Mouse (Mus musculus): Measurements from ENCODE around the gene Opn1sw. TPM values are rescaled to one million over a fixed set of nuclear protein-coding genes. Genes with fewer than 3 reads are reported as not detected.
"Not testable (repeated sequence)": the region's sequence is repeated elsewhere in the genome, so short reads cannot be mapped to it uniquely, and the experiment has no call there.

Opn1sw gene
- total and polyA plus RNA-seq, 2 experiments from 2014 or later = 0.63 to 2.2 TPM

GRCm38 (mm10) chr6:29397575-29397974 lies 9.3 kb upstream of the Opn1sw start:
- Histone ChIP-seq H3K4me3 (ENCODE audit: low read length) (peak overlapping the region; percentile 61), H3K9me3 (ENCODE audit: low read length) (no peaks in the 10 kb centered on the region), H3K27me3 (ENCODE audit: insufficient read depth, low read length) (no peaks in the 10 kb centered on the region), H3K36me3 (ENCODE audit: insufficient read depth, low read length) (no peaks in the 10 kb centered on the region), H3K4me2 (ENCODE audit: low read depth, low read length) (peak overlapping the region; percentile 89), H3K27ac (peak overlapping the region; percentile 66; the same call in 1 of the 2 replicates), H3K4me1 (ENCODE audit: insufficient read depth, low read length) (no peaks in the 10 kb centered on the region), H3K9ac (replicated peaks; ENCODE audit: low read length) (peak overlapping the region; percentile 61; the same call in 1 of the 2 replicates)
- DNase-seq (ENCODE audit: low spot score) = peak; percentile 68
- TF ChIP-seq CTCF (IDR thresholded peaks at IDR 0.05; ENCODE audit: low read depth) = no peak
- ATAC-seq = peak; percentile 43
- WGBS = 11% methylated on average over 6 of the region's 6 CpGs

- Histone ChIP-seq H3K4me3 (ENCODE audit: low read length) (peak overlapping the region; percentile 61), H3K9ac (replicated peaks; ENCODE audit: low read length) (peak overlapping the region; percentile 61), H3K4me2 (ENCODE audit: low read depth, low read length) (peak overlapping the region; percentile 89), H3K27me3 (ENCODE audit: insufficient read depth, low read length) (no peaks in the 10 kb centered on the region), H3K4me1 (ENCODE audit: insufficient read depth, low read length) (no peaks in the 10 kb centered on the region), H3K9me3 (ENCODE audit: low read length) (no peaks in the 10 kb centered on the region), H3K36me3 (ENCODE audit: insufficient read depth, low read length) (no peaks in the 10 kb centered on the region), H3K27ac (peak overlapping the region; percentile 66)
- ATAC-seq (peak; percentile 75), DNase-seq (ENCODE audit: low spot score) (no peak)
- no peak for TF ChIP-seq CTCF (IDR thresholded peaks at IDR 0.05; ENCODE audit: low read depth)
- WGBS = 1% methylated on average over 23 of the region's 24 CpGs
These were observed 8.7 kb upstream of the Opn1sw start for GRCm38 (mm10) chr6:29396714-29397540.

GRCm38 (mm10) chr6:29395910-29396713 lies 7.8 kb upstream of the Opn1sw start, which contains the start of gene Ccdc136:
Gene Ccdc136, plus strand, starts transcription at chr6:29396309.
- TF ChIP-seq CTCF (IDR thresholded peaks at IDR 0.05; ENCODE audit: low read depth) = no peak
- peak within 1 kb of the TSS; percentile 66 for H3K27ac ChIP-seq
- peak within 1 kb of the TSS; percentile 61 for H3K4me3 ChIP-seq (ENCODE audit: low read length)
- peak within 1 kb of the TSS; percentile 89 for H3K4me2 ChIP-seq (ENCODE audit: low read depth, low read length)
- H3K9me3 ChIP-seq (ENCODE audit: low read length) = no peaks in the 10 kb centered on the region
- DNase-seq (ENCODE audit: low spot score) (peak; percentile 78), ATAC-seq (peak; percentile 92)
- no peaks in the 10 kb centered on the region for H3K27me3 ChIP-seq (ENCODE audit: insufficient read depth, low read length)
- under 1% methylated on average over 41 of the region's 49 CpGs for WGBS
- no peaks in the 10 kb centered on the region for H3K36me3 ChIP-seq (ENCODE audit: insufficient read depth, low read length)
- H3K9ac ChIP-seq (replicated peaks; ENCODE audit: low read length) = peak within 1 kb of the TSS; percentile 61
- H3K4me1 ChIP-seq (ENCODE audit: insufficient read depth, low read length) = no peaks in the 10 kb centered on the region

GRCm38 (mm10) chr6:29394286-29394685 lies 6.0 kb upstream of the Opn1sw start:
- Histone ChIP-seq H3K4me3 (ENCODE audit: low read length) (no peak overlapping the region), H3K9me3 (ENCODE audit: low read length) (no peaks in the 10 kb centered on the region), H3K4me1 (ENCODE audit: insufficient read depth, low read length) (no peaks in the 10 kb centered on the region), H3K9ac (replicated peaks; ENCODE audit: low read length) (no peak overlapping the region), H3K36me3 (ENCODE audit: insufficient read depth, low read length) (no peaks in the 10 kb centered on the region), H3K4me2 (ENCODE audit: low read depth, low read length) (no peak overlapping the region), H3K27me3 (ENCODE audit: insufficient read depth, low read length) (no peaks in the 10 kb centered on the region), H3K27ac (no peak overlapping the region)
- no peak for DNase-seq (ENCODE audit: low spot score)
- ATAC-seq = no peak
- TF ChIP-seq CTCF (IDR thresholded peaks at IDR 0.05; ENCODE audit: low read depth) = no peak
- WGBS = 74% methylated on average over 1 of the region's 1 CpGs

GRCm38 (mm10) chr6:29391802-29392201 lies 3.5 kb upstream of the Opn1sw start:
- H3K4me3 ChIP-seq (ENCODE audit: low read length) = no peak overlapping the region
- ATAC-seq = no peak
- H3K9ac ChIP-seq (replicated peaks; ENCODE audit: low read length) = no peak overlapping the region
- TF ChIP-seq CTCF (IDR thresholded peaks at IDR 0.05; ENCODE audit: low read depth) = peak; percentile 56
- H3K36me3 ChIP-seq (ENCODE audit: insufficient read depth, low read length) = no peaks in the 10 kb centered on the region
- no peak overlapping the region for H3K4me2 ChIP-seq (ENCODE audit: low read depth, low read length)
- WGBS = 74% methylated on average over 4 of the region's 4 CpGs
- H3K27me3 ChIP-seq (ENCODE audit: insufficient read depth, low read length) = no peaks in the 10 kb centered on the region
- no peaks in the 10 kb centered on the region for H3K4me1 ChIP-seq (ENCODE audit: insufficient read depth, low read length)
- H3K9me3 ChIP-seq (ENCODE audit: low read length) = no peaks in the 10 kb centered on the region
- peak; percentile 33 for DNase-seq (ENCODE audit: low spot score)
- no peak overlapping the region for H3K27ac ChIP-seq

GRCm38 (mm10) chr6:29391241-29391640 lies 3.0 kb upstream of the Opn1sw start:
- not testable (repeated sequence) for DNase-seq (ENCODE audit: low spot score); H3K27ac ChIP-seq; H3K36me3 ChIP-seq (ENCODE audit: insufficient read depth, low read length); H3K9me3 ChIP-seq (ENCODE audit: low read length); H3K4me3 ChIP-seq (ENCODE audit: low read length); ATAC-seq; H3K9ac ChIP-seq (replicated peaks; ENCODE audit: low read length); H3K4me1 ChIP-seq (ENCODE audit: insufficient read depth, low read length); H3K4me2 ChIP-seq (ENCODE audit: low read depth, low read length); H3K27me3 ChIP-seq (ENCODE audit: insufficient read depth, low read length)
- 75% methylated on average over 8 of the region's 8 CpGs for WGBS

- not testable (repeated sequence) for H3K9me3 ChIP-seq (ENCODE audit: low read length); H3K4me3 ChIP-seq (ENCODE audit: low read length); H3K27ac ChIP-seq; H3K4me2 ChIP-seq (ENCODE audit: low read depth, low read length); H3K27me3 ChIP-seq (ENCODE audit: insufficient read depth, low read length); H3K36me3 ChIP-seq (ENCODE audit: insufficient read depth, low read length); ATAC-seq; DNase-seq (ENCODE audit: low spot score); H3K4me1 ChIP-seq (ENCODE audit: insufficient read depth, low read length); H3K9ac ChIP-seq (replicated peaks; ENCODE audit: low read length)
- WGBS = 85% methylated on average over 1 of the region's 1 CpGs
These were observed 2.2 kb upstream of the Opn1sw start for GRCm38 (mm10) chr6:29390500-29390899.

Data from hindbrain, postnatal 0 days (tissue).